Mouse (Mus musculus) spleen, adult 2 months (tissue): ENCODE data around the gene Armc10.

Experiments used
- CTCF ChIP-seq: fragments of 200-500 bp; IDR thresholded peaks from 2 replicates; pipeline ENCODE4 v1.5.1; 2011; ENCODE audit warnings: mild to moderate bottlenecking, inconsistent platforms; ENCODE audit not compliant: insufficient read depth, insufficient read length, insufficient replicate concordance; ENCODE audit errors: extremely low read depth
- POLR2A ChIP-seq: fragments of 200-500 bp; IDR thresholded peaks from 2 replicates; pipeline ENCODE4 v1.6.1; 2011; ENCODE audit warnings: low read depth, low read length, inconsistent platforms

DNA sequence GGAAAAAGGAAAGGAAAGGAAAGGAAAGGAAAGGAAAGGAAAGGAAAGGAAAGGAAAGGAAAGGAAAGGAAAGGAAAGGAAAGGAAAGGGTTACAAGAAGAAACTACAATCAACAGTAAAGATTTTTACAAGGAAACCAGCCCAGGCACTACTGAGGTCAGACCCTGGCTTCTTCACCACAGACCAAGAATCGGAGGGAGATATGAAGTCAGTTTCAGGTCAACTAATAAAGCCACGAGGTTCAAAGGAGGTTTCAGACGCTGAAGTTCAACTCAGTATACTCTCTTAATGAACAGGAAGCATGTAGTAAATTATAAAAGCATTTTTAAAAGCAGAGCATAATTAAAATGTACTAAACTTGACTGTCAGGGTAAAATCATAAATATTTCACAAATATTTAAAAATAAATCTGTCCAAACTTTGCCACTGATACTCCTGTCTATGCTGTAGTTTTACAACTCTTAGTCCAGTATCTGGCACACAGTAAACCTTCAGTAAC is 47.8 kb downstream of the Armc10 start:
- TF ChIP-seq CTCF = no peak
- TF ChIP-seq POLR2A = no peak
